Mouse (Mus musculus): ENCODE data around the gene Uqcc2.

Uqcc2 gene

DNA sequence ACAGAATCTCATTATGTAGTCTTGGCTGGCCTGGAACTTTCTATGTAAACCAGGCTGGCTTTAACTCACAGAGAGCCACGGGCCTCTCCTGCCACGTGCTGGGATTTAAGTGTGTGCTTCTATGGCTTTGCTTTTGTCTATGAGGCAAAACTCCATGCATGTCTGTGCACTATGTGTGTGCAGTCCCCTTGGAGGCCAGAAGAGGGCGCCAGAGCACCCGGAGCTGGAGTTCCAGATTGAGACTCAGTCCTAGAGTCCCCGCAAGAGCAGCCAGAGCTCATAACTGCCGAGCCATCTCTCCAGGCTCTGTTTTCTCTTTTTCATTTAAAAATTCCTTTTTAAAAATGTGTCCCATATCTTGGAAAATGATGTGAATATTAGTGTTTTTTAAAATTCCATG, 55.8 kb downstream of the Uqcc2 start:
- no peak for DNase-seq (ENCODE audit: low read depth, low spot score)

- no peak for DNase-seq (ENCODE audit: low read depth, low spot score)
These were observed 56.6 kb downstream of the Uqcc2 start for GRCm38 (mm10) chr17:27077133-27077532.

DNA sequence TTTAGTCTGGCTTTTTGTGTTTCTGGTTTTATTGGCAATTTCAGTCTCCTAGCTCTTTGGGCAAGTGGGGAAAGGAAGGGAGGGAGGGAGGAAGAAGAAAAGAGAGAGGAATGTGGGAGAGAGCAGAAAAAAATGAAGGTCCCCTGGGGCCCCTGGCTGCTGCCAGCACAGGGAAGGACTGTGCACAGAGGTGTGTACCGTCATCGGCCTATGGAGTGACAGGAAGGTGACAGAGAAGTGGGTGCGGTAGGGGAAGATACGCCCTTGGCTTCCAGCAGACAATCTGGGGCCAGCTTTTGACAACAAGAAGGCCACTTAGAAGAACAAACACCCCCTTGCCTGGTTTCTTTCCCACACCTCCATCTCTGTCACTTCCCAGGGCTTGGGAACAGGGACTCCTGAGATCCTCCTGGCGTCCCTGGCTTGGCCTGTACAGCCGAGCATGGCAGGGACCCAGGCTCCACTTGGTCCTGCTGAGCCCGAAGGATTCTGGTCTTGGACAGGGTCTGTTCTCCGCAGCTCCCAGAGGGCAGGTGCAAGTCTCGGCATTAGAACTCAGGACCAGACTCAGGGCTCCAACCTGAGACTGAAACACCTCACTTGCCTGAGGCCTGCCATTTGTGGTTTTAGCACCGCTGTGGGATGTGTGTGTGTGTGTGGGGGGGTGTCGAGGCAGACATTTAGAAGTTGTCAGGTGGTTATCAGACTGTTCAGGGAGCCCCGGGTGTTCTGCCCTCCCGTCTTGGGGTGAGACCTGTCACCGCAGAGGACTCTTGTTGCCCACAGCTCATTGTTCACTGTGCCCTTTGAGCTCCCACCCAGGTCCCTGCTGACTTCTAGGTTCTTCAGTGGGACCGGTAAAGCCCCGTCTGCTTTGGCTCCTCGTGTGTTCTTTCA, 58.6 kb downstream of the Uqcc2 start:
- no peak for DNase-seq (ENCODE audit: low read depth, low spot score)

- DNase-seq (ENCODE audit: low read depth, low spot score): no peak
These were observed 59.5 kb downstream of the Uqcc2 start for GRCm38 (mm10) chr17:27074236-27074635.

DNA sequence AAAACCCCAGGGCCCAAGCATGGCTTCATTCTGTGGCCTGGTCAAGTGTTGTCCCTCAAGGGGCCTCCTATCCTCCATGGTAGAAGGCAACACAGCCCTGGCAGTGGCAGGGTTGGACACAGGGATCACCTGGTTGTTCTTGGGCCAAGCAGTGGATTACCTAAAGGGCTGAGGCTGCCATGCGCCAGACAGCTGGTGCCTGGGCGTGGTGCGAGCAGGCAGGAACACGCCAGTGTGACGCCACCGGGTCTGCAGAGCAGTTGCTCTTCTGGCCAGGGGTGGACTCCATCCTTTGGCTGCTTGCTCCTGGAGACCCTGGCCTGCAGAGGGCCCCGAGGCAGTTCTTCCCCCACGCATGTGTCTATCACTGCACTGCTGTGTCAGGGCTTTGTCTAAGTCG, 59.9 kb downstream of the Uqcc2 start:
- no peak for DNase-seq (ENCODE audit: low read depth, low spot score)

DNA sequence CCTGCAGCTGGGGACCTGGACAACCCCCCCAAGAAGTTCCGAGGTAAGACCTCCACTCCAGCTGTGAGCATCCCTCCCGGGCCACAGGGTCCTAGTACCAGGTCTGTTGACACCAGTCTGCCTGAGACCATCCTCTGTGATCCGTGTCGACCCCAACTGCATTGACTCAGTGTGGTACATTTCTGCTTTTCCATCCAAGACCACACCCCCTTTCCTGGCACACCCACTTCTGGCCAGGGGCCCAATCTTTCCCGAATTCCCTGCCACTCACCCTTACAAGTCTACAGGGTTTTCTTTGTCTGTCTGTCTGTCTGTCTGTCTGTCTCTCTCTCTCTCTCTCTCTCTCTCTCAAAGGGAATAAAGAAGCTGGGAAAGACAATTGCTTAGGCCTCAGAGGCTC, 60.6 kb downstream of the Uqcc2 start:
- no peak for DNase-seq (ENCODE audit: low read depth, low spot score)

Data from skeletal muscle tissue, adult 2 months (tissue).